Mouse (Mus musculus): ENCODE measurements around the gene Abhd13.
A peak's percentile ranks its signal among the peaks of the same experiment; 100 is the strongest.

Gene Abhd13

GRCm38 (mm10) chr8:10007660-10008028 lies 30.1 kb downstream of the Abhd13 start:
- DNase-seq (ENCODE audit: inconsistent age in 2 of 2, low spot score in 1 of 2): no peak

DNA sequence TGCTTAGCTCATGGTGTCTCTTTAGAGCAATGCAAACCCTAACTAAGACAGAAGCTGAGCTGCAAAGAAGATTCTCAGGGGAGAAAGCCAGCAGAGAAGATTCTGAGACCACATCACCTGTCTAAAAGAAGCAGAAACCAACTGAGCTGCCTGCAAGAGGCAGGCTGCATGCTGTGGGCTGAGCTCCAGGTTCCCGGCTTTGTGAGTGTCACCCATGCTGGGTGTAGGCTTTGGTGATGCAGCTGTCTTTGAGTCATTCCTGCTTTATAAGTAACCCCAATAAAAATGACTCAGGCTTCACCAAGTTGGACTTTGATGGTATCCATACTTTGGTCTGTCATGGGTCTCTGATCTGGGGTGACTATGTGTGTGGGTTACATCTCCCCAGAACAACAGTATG lies 38.7 kb downstream of the Abhd13 start:
- no peak for DNase-seq (ENCODE audit: inconsistent age in 2 of 2, low spot score in 1 of 2)

- peak in 1 of 2 experiments; percentile 33 for DNase-seq (ENCODE audit: inconsistent age in 2 of 2, low spot score in 1 of 2)
Measured at GRCm38 (mm10) chr8:10017231-10017630, 39.7 kb downstream of the Abhd13 start.

GRCm38 (mm10) chr8:10030320-10031060 lies 53.0 kb downstream of the Abhd13 start:
- DNase-seq (ENCODE audit: inconsistent age in 2 of 2, low spot score in 1 of 2): no peak

DNA sequence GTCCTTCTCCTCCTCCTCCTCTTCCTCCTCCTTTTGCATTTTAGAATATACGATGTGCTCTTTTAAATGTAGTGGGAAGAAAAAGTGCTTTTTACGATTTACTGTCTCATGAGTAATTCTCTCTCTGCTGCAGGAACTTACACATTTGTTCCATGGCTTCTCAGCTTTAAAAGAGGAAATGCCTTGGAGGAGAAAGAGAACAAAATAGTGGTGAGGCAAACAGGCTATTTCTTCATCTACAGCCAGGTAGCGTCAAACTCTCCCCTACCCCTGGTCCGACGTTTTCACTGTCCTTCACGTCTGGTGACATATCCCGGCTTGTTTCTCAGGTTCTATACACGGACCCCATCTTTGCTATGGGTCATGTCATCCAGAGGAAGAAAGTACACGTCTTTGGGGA lies 53.7 kb downstream of the Abhd13 start:
- no peak for DNase-seq (ENCODE audit: inconsistent age in 2 of 2, low spot score in 1 of 2)

GRCm38 (mm10) chr8:10040866-10041265 lies 63.4 kb downstream of the Abhd13 start:
- DNase-seq (ENCODE audit: inconsistent age in 2 of 2, low spot score in 1 of 2): no peak

All from adrenal gland, adult (tissue).